Mouse (Mus musculus) neural tube, embryonic 11.5 days (tissue): ENCODE results near the gene Fus. TPM values are rescaled to one million over a fixed set of nuclear protein-coding genes. Genes with fewer than 3 reads are reported as not detected.

Source experiments
- ATAC-seq: fragments of 200-750 bp; cut with Nextera tagmentation; 2 replicates; pipeline ENCODE4 v1.8.0; 2017; ENCODE audit warnings: moderate number of reproducible peaks, mild to moderate bottlenecking, moderate TSS enrichment, moderate library complexity; ENCODE audit not compliant: insufficient read depth, low FRiP score, low TSS enrichment
- DNase-seq: peaks from one replicate; pipeline ENCODE4 v3.0.0-alpha.2; 2015; ENCODE audit warnings: low spot score
- H3K27ac ChIP-seq: fragments of 300-500 bp; sonication (generic); 2 replicates; pipeline ENCODE4 v1.5.1; 2014; ENCODE audit warnings: low read depth, mild to moderate bottlenecking, low read length
- H3K27me3 ChIP-seq: fragments of 300-500 bp; sonication (generic); 2 replicates; pipeline ENCODE4 v1.6.1; 2014; ENCODE audit warnings: mild to moderate bottlenecking, low read length, mixed read lengths; ENCODE audit not compliant: control insufficient read depth, insufficient read depth
- H3K36me3 ChIP-seq: fragments of 300-500 bp; sonication (generic); 2 replicates; pipeline ENCODE4 v1.6.1; 2014; ENCODE audit warnings: mild to moderate bottlenecking, low read length, moderate library complexity, mixed read lengths; ENCODE audit not compliant: control insufficient read depth, insufficient read depth
- H3K4me1 ChIP-seq: fragments of 300-500 bp; sonication (generic); 2 replicates; pipeline ENCODE4 v1.6.1; 2014; ENCODE audit warnings: low read length, mixed read lengths; ENCODE audit not compliant: control insufficient read depth, insufficient read depth
- H3K4me2 ChIP-seq: fragments of 300-500 bp; sonication (generic); 2 replicates; pipeline ENCODE4 v1.6.1; 2014; ENCODE audit warnings: low read depth, mild to moderate bottlenecking, moderate library complexity
- H3K4me3 ChIP-seq: fragments of 300-500 bp; sonication (generic); 2 replicates; pipeline ENCODE4 v1.5.1; 2014; ENCODE audit warnings: low read depth, low read length
- H3K9ac ChIP-seq: fragments of 300-500 bp; sonication (generic); 2 replicates; pipeline ENCODE4 v1.6.1; 2014; ENCODE audit warnings: mild to moderate bottlenecking, low read length
- H3K9me3 ChIP-seq: fragments of 300-500 bp; sonication (generic); 2 replicates; pipeline ENCODE4 v1.6.1; 2016; ENCODE audit warnings: low read length; ENCODE audit not compliant: control insufficient read depth
- WGBS: fragments of 180-500 bp; shearing (Covaris S2); extraction: QIAGEN DNeasy Blood & Tissue Kit; methylation state at CpG from one replicate; pipeline ENCODE4 v1.1.7; 2014; 5-methylcytosine and 5-hydroxymethylcytosine counted together
- polyA plus RNA-seq: library from polyadenylated mRNA; unstranded; fragments of >200 nt; fragmentation: Nextera tagmentation; extraction: Ambion mirVana; gene quantifications from 2 replicates; pipeline ENCODE4 v1.2.1, GENCODE M21; 2014

Gene Fus
- polyA plus RNA-seq, 1 experiment from 2014 or later = 51.6 TPM

DNA sequence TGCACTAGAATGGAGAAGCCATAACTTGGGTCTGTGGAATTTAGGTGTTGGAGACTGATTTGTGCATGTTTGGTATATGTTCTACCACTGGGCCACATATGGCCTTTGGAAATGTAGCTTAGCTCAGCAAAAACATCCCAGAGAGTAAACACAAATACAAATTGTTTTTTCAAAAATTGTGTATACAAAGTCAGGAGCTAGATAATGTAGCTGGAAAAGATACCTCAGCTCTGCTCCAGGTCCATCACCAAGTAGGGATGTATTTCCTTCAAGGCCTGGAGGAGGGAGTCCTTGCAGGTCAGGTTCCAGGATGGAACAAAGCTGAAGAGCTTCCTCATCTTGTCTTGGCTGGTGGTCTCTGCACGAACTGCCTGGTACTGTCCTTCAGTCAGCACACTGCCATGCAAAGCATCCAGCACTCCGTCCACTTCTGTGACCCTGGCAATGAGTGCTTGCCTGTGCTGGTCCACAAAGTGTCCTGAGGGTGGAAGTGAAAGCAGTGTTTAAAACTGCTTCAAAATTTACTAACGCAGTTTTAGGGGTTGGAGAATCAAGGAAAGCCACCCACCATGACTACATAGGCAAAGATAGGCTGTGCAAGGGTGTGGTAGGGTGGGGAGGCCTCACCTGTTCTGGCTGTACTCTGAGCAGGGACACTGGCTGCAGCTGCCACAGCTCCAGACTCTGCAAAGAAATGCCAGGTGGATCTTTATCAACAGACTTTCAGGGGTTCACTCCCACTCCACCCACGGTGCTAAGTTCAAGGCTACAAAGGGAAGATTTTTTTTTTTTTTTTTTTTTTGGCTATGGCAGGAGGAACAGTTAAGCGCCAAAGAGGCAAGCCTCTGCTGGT, 25.5 kb downstream of the Fus start:
- peaks cover 4% of the 10 kb centered on the region; the same call in 1 of the 2 replicates for H3K4me1 ChIP-seq
- 50% methylated on average over 5 of the region's 5 CpGs for WGBS
- H3K9ac ChIP-seq = no peak overlapping the region
- no peak for DNase-seq
- ATAC-seq = no peak
- H3K9me3 ChIP-seq = no peaks in the 10 kb centered on the region
- H3K36me3 ChIP-seq = peaks cover 2% of the 10 kb centered on the region
- H3K27me3 ChIP-seq = no peaks in the 10 kb centered on the region
- H3K27ac ChIP-seq = no peak overlapping the region
- H3K4me2 ChIP-seq = no peak overlapping the region
- no peak overlapping the region; the same call in 1 of the 2 replicates for H3K4me3 ChIP-seq

DNA sequence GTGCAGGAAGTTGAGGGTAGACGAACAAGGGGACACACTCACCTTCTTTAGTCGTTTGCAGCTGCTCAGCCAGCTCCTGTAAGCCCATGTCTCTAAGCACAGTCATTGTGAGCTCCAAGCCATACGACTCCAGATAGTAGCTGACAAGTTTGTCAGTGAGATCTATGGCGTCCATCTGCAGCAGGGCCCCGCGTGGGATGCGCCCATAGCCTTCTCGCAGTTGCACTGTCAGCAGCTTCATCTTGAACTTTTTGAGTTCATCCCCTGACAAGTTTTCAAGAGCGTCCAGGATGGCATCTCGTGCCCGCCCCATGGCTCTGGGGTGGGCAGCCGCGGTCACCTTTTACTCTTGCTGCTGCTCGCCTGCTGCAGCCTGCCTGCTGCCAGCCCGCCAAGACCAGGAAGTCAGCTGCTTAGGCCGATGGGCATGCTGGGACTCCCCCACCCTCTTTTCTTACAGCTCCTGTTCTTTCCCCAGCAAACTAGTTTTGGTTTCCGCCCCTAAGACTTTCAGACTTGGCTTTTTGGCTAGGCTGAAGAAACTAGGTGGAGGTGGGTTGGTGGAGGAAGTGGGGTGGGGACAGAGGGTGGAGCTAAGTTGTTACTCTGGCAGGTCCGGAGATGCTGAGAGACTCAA, 26.2 kb downstream of the Fus start, which contains the start of gene Pycard:
TSS of gene Pycard (minus strand) at position 527 of the 637 bp plus-strand sequence.
- 0 out of 2 replicates have a peak within 1 kb of the TSS, but pooled peaks have one; percentile 12 for H3K4me2 ChIP-seq
- DNase-seq (no peak), ATAC-seq (no peak)
- H3K9me3 ChIP-seq = no peaks in the 10 kb centered on the region
- no peaks in the 10 kb centered on the region for H3K27me3 ChIP-seq
- no peak within 1 kb of the TSS for H3K27ac ChIP-seq
- H3K4me3 ChIP-seq = no peak within 1 kb of the TSS; the same call in 1 of the 2 replicates
- no peak within 1 kb of the TSS for H3K9ac ChIP-seq
- WGBS = 18% methylated on average over 18 of the region's 18 CpGs
- H3K4me1 ChIP-seq = peaks cover 4% of the 10 kb centered on the region; the same call in 1 of the 2 replicates
- peaks cover 2% of the 10 kb centered on the region for H3K36me3 ChIP-seq

DNA sequence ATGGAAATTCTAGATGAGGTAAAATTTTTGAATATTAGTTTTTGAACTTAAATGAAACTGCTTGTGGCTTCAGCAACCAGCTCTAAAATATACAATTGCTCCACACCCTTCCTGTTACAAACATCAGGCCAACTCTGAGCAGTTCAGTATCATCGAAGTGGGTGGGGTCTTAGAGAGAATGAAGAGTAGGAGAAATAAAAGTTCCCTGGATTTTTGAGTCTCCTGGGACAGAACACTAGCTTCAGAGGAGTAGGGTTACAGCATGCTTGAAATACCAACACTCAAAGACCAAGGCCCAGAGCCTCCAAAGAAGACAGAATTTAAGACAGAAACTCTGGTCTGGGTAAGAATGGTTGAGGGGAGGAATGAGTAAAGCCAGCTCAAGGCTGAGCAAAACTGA, 32.2 kb downstream of the Fus start:
- Histone ChIP-seq H3K4me2 (no peak overlapping the region), H3K36me3 (no peaks in the 10 kb centered on the region), H3K9me3 (no peaks in the 10 kb centered on the region), H3K4me3 (no peak overlapping the region), H3K4me1 (no peaks in the 10 kb centered on the region), H3K27ac (no peak overlapping the region), H3K9ac (no peak overlapping the region), H3K27me3 (no peaks in the 10 kb centered on the region)
- 80% methylated on average over 1 of the region's 1 CpGs for WGBS
- DNase-seq (no peak), ATAC-seq (no peak)

DNA sequence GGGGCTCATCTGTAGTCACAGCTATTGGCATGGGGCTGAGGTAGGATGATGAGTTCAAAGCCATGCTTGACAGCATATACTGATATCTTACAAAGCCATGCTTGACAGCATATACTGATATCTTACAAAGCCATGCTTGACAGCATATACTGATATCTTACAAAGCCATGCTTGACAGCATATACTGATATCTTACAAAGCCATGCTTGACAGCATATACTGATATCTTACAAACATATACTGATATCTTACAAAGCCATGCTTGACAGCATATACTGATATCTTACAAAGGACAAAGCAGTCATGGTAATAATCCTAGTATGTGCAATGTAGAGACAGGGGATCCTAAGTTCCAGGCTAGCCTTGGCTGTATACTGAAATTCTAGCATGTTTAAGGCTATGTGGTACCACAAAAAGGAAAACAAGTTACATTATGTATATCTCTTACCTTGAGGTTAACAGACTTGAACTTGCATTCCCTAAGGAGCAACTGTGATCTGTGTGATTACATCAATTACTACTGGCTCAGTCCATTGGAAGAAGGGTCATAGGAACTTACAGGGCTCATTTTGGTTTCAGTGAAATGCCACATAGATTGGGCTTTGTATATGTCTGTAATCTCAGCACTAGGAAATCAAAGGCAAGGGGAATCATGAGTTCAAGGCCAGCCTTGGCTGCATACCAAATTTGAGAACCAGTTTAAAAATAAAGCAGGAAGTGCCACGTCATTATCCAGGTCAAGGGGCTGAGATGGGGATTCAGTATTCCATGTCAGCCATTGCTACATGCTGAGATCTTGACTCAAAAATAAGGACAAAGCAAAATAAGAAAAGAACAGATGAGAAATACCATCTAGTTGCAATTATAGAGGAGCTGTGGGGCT, 33.1 kb downstream of the Fus start:
- Histone ChIP-seq H3K4me1 (no peaks in the 10 kb centered on the region), H3K36me3 (no peaks in the 10 kb centered on the region), H3K4me3 (no peak overlapping the region), H3K27ac (no peak overlapping the region), H3K9ac (no peak overlapping the region), H3K4me2 (no peak overlapping the region), H3K9me3 (no peaks in the 10 kb centered on the region), H3K27me3 (no peaks in the 10 kb centered on the region)
- WGBS = 57% methylated on average over 1 of the region's 1 CpGs
- ATAC-seq (no peak), DNase-seq (no peak)

DNA sequence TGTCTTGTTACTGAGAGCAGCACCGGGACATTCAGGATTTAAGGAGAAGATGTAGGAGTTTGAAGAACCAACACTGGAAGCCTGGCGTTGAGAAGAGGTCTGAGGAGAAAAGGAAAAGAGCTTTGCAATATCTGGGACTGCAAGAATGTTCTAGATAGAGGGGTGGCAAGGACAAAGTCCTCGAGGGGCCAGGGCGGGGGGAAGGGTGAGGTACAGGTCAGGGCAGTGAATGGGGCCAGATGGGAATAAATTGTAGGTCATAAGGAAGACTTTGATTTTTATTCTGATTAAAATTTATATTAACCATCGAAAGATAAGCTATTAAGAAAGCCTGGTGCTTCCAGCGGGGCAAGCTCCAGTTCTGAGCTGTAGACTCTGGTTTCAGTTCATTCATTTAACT, 35.8 kb downstream of the Fus start:
- DNase-seq (no peak), ATAC-seq (no peak)
- H3K4me2 ChIP-seq = no peak overlapping the region
- no peaks in the 10 kb centered on the region for H3K9me3 ChIP-seq
- H3K27me3 ChIP-seq = no peaks in the 10 kb centered on the region
- 93% methylated on average over 6 of the region's 6 CpGs for WGBS
- no peak overlapping the region for H3K9ac ChIP-seq
- no peaks in the 10 kb centered on the region for H3K36me3 ChIP-seq
- H3K4me1 ChIP-seq = no peaks in the 10 kb centered on the region
- H3K27ac ChIP-seq = no peak overlapping the region
- H3K4me3 ChIP-seq = no peak overlapping the region

DNA sequence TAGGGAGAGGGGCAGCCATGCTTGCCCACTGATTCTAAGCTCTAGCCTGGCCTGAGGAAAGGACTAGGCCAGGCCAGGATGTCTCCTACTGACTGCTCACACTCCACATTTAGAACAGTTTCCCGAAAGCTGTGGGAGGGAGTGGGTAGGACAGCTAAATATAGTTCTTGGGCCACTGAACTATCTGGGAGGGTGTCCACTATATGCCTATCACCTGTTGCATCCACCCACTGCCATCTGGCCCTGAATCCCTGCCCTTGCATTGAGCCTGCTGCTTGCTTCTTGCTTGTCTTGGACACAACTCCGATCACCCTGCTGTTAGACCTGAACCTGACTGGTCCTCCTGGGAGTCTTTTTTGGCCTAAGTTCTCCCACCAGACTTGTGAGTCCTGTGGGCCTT, 36.4 kb downstream of the Fus start, which contains the start of gene Trim72:
TSS of gene Trim72 (plus strand) at position 262 of the 400 bp plus-strand sequence.
- WGBS = 86% methylated on average over 2 of the region's 2 CpGs
- Histone ChIP-seq H3K4me2 (peak within 1 kb of the TSS; percentile 17; the same call in 1 of the 2 replicates), H3K9me3 (no peaks in the 10 kb centered on the region), H3K4me3 (no peak within 1 kb of the TSS), H3K4me1 (no peaks in the 10 kb centered on the region), H3K36me3 (no peaks in the 10 kb centered on the region), H3K27ac (no peak within 1 kb of the TSS), H3K9ac (no peak within 1 kb of the TSS), H3K27me3 (no peaks in the 10 kb centered on the region)
- DNase-seq (no peak), ATAC-seq (no peak)

DNA sequence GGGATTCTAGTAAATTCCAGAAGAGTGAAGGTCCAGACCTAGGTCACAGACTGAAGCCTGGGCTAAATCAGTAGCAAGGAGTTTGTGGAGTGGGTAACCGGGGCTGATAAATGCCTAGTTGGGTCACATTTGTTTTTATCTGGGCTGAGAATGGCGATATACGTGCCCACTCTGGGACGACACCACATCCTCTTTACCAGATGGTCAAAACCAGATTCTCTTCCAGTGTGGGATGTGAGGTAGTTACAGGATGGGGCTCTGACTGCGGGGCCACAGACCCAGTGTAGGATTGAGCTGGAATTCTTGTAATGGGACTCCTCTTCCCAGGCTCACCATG, 36.9 kb downstream of the Fus start:
- H3K4me1 ChIP-seq = no peaks in the 10 kb centered on the region
- no peak overlapping the region for H3K9ac ChIP-seq
- H3K27ac ChIP-seq = no peak overlapping the region
- H3K4me2 ChIP-seq = no peak overlapping the region
- no peak for DNase-seq
- 72% methylated on average over 5 of the region's 5 CpGs for WGBS
- H3K4me3 ChIP-seq = no peak overlapping the region
- no peaks in the 10 kb centered on the region for H3K36me3 ChIP-seq
- H3K9me3 ChIP-seq = no peaks in the 10 kb centered on the region
- no peaks in the 10 kb centered on the region for H3K27me3 ChIP-seq
- ATAC-seq = no peak

DNA sequence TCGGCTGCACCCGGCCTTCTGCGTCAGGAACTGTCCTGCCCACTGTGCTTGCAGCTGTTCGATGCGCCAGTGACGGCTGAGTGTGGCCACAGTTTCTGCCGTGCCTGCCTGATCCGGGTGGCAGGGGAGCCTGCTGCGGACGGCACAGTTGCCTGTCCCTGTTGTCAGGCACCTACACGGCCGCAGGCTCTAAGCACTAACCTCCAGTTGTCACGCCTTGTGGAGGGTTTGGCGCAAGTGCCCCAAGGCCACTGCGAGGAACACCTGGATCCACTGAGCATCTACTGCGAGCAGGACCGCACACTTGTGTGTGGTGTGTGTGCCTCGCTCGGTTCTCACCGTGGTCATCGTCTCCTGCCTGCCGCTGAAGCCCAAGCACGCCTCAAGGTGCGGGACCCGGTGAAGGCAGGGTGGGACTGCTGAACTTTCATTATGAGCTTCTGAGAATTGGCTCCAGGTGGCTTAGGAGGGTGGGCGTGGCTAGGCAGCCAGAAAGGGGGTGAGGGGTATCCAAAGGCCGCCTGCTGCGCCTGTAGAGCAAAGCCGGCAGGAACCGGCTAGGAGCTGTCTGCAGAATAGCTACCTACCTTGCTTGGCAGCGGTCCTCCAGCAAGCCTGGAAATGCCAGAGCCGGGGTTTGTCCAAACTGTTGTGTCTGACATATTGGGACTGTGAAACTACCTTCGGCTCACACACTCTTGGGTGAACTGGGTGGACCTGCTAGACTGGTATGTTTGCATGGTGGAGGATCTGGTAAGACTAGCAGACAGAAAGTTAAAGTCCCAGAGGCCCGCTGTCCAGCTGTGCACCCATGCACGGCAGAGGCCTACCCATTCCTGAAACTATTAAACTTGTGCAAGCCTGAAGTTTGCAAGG, 37.5 kb downstream of the Fus start:
- Histone ChIP-seq H3K27me3 (no peaks in the 10 kb centered on the region), H3K27ac (no peak overlapping the region), H3K9me3 (no peaks in the 10 kb centered on the region), H3K4me2 (peak overlapping the region; percentile 17; the same call in 1 of the 2 replicates), H3K4me1 (no peaks in the 10 kb centered on the region), H3K9ac (no peak overlapping the region), H3K36me3 (no peaks in the 10 kb centered on the region), H3K4me3 (no peak overlapping the region)
- DNase-seq = peak; percentile 23
- WGBS = 25% methylated on average over 35 of the region's 35 CpGs
- no peak for ATAC-seq
